Mouse (Mus musculus): ENCODE data around the gene Ces1b. TPM values are rescaled to one million over a fixed set of nuclear protein-coding genes. Genes with fewer than 3 reads are reported as not detected.
A peak's percentile ranks its signal among the peaks of the same experiment; 100 is the strongest.

Gene Ces1b
- total RNA-seq, 2 experiments from 2014 or later = 4.0 TPM; not detected in 1

- peak; percentile 49 to 73 for DNase-seq (ENCODE audit: low spot score in 2 of 2)
Observed at GRCm38 (mm10) chr8:93011439-93011838, 68.4 kb downstream of the Ces1b start.

- no peak for DNase-seq (ENCODE audit: low spot score in 2 of 2)
Observed at GRCm38 (mm10) chr8:93010286-93010685, 69.5 kb downstream of the Ces1b start.

Other genes starting within 250 kb of the Ces1b start
- 1 to 10 TPM; 5.5 to 6.9 TPM for gene Lpcat2, start 224.7 kb downstream of the Ces1b start, total RNA-seq (2021)
- under 1 TPM; 0.31 to 0.70 TPM for gene Capns2, start 178.6 kb downstream of the Ces1b start, total RNA-seq (2021)
- 10 to 100 TPM; 33.3 to 59.2 TPM for gene Slc6a2, start 119.9 kb downstream of the Ces1b start, total RNA-seq (2021)
- not detected for gene Ces1a, start 31.8 kb downstream of the Ces1b start, total RNA-seq (2021)
- 10 to 100 TPM in 1 of 2 experiments, 1 to 10 TPM in 1; 1.4 to 60.2 TPM for gene Ces1c, start 51.3 kb upstream of the Ces1b start, total RNA-seq (2021)
- gene Ces1d, start 117.8 kb upstream of the Ces1b start, total RNA-seq (2021) = 10 to 100 TPM; 10.9 to 26.2 TPM
- gene Ces1e, start 149.6 kb upstream of the Ces1b start, total RNA-seq (2021) = 1 to 10 TPM in 1 of 2 experiments, under 1 TPM in 1; 0.53 to 1.2 TPM
- 1 to 10 TPM in 1 of 2 experiments, under 1 TPM in 1; 0.50 to 2.1 TPM for gene Ces1f, start 199.7 kb upstream of the Ces1b start, total RNA-seq (2021)

Data from adrenal gland, postnatal 4 days (tissue).